Mouse (Mus musculus): ENCODE measurements around the gene Smim15. TPM values are rescaled to one million over a fixed set of nuclear protein-coding genes. Genes with fewer than 3 reads are reported as not detected.

The Smim15 gene
- polyA plus RNA-seq, 1 experiment from 2014 or later: 50.6 TPM

DNA sequence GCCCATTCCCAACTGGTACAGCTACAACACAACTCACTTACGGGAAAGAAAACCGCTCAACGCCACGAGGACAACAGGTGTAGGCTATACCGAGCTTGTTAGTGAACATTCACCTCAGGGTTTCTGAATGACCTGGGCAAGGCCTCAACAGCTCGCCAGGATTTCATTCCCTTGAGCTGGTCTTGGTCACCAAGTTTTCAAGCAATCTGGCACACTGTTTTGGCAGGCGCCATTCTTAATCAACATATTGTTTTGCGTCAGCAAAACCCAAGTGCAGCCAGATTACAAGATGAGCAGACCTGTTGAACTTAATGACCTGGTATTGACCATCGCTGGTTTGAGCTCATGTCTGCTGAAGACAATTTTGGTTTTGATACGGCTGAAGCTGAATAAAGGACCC, 25.9 kb downstream of the Smim15 start:
- H3K4me2 ChIP-seq (ENCODE audit: low read depth, low read length): no peak overlapping the region
- H3K9ac ChIP-seq (ENCODE audit: low read depth, low read length): no peak overlapping the region
- H3K27ac ChIP-seq (ENCODE audit: low read length): no peak overlapping the region
- H3K27me3 ChIP-seq (replicated peaks; ENCODE audit: control insufficient read depth, insufficient read depth, low read length): no peaks in the 10 kb centered on the region
- no peaks in the 10 kb centered on the region for H3K36me3 ChIP-seq (ENCODE audit: control insufficient read depth, insufficient read depth, low read length)
- WGBS: 96% methylated on average over 10 of the region's 10 CpGs
- no peaks in the 10 kb centered on the region for H3K9me3 ChIP-seq (ENCODE audit: control insufficient read depth, low read length)
- H3K4me1 ChIP-seq (ENCODE audit: control insufficient read depth, insufficient read depth, low read length): no peaks in the 10 kb centered on the region
- H3K4me3 ChIP-seq (ENCODE audit: low read length): no peak overlapping the region
- no peak for ATAC-seq

DNA sequence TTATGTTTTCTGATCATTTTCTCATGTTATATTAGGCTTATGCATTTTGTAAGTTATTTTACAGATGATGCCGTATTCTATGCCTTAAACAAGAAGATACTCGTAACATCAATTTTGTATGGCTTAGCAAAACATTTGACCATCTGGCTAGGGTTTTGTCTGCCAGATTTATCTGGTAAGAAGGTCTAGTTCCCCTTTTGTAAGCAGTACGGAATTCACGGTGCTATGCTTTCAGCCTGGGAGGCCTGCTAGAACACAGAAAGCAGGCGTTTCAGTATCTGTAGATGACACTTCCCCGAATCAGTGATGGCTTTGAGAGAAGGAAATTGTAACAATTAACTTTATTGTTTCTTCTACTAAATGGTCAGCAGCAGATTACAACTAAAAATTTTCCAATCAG, 33.2 kb downstream of the Smim15 start:
- no peak overlapping the region for H3K4me3 ChIP-seq (ENCODE audit: low read length)
- no peaks in the 10 kb centered on the region for H3K4me1 ChIP-seq (ENCODE audit: control insufficient read depth, insufficient read depth, low read length)
- no peak overlapping the region for H3K4me2 ChIP-seq (ENCODE audit: low read depth, low read length)
- H3K27me3 ChIP-seq (replicated peaks; ENCODE audit: control insufficient read depth, insufficient read depth, low read length): no peaks in the 10 kb centered on the region
- no peak overlapping the region for H3K9ac ChIP-seq (ENCODE audit: low read depth, low read length)
- ATAC-seq: no peak
- H3K9me3 ChIP-seq (ENCODE audit: control insufficient read depth, low read length): no peaks in the 10 kb centered on the region
- WGBS: 70% methylated on average over 6 of the region's 6 CpGs
- H3K27ac ChIP-seq (ENCODE audit: low read length): no peak overlapping the region
- no peaks in the 10 kb centered on the region for H3K36me3 ChIP-seq (ENCODE audit: control insufficient read depth, insufficient read depth, low read length)

DNA sequence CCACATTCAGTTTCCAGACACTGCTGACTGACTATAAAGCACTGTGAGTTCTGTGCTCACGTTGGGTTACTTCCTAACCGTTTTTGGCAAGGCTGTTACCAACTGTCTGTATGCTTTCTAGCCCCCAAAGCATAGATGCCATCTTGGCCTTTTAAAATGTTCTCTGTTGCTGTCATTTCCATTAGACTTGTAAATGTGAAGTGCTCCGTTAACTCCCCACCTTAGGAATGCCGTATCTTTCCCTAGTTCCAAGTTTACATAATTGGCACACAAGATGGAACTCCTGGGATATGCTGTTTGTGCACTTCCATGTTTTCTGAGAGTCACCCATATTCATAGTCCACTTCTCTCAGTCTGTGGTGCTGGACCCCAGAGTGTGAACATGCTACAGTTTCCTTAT, 33.7 kb downstream of the Smim15 start:
- ATAC-seq: no peak
- Histone ChIP-seq H3K9me3 (ENCODE audit: control insufficient read depth, low read length) (no peaks in the 10 kb centered on the region), H3K27ac (ENCODE audit: low read length) (no peak overlapping the region), H3K27me3 (replicated peaks; ENCODE audit: control insufficient read depth, insufficient read depth, low read length) (no peaks in the 10 kb centered on the region), H3K4me1 (ENCODE audit: control insufficient read depth, insufficient read depth, low read length) (no peaks in the 10 kb centered on the region), H3K9ac (ENCODE audit: low read depth, low read length) (no peak overlapping the region), H3K4me3 (ENCODE audit: low read length) (no peak overlapping the region), H3K4me2 (ENCODE audit: low read depth, low read length) (no peak overlapping the region), H3K36me3 (ENCODE audit: control insufficient read depth, insufficient read depth, low read length) (no peaks in the 10 kb centered on the region)
- WGBS: 78% methylated on average over 4 of the region's 4 CpGs

DNA sequence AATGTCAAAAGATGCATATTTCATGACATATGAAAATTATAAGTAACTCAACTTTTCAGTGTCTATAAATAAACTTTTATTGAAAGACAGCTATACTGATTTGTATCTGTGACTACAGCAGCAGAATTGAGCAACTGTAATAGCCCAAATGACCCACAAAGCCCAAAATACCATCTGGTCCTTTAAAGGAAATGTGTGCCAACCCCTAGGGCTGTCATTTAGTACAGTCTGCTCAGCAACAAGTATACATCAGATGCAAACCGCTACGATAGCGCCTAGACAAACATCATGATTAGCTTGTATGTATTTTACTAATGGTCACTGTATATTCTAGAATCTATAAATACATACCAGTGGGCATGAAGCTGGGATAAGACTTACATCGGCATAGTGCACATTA, 39.8 kb downstream of the Smim15 start:
- ATAC-seq: no peak
- Histone ChIP-seq H3K9ac (ENCODE audit: low read depth, low read length) (no peak overlapping the region), H3K36me3 (ENCODE audit: control insufficient read depth, insufficient read depth, low read length) (no peaks in the 10 kb centered on the region), H3K27me3 (replicated peaks; ENCODE audit: control insufficient read depth, insufficient read depth, low read length) (no peaks in the 10 kb centered on the region), H3K4me3 (ENCODE audit: low read length) (no peak overlapping the region), H3K27ac (ENCODE audit: low read length) (no peak overlapping the region), H3K9me3 (ENCODE audit: control insufficient read depth, low read length) (no peaks in the 10 kb centered on the region), H3K4me1 (ENCODE audit: control insufficient read depth, insufficient read depth, low read length) (no peaks in the 10 kb centered on the region), H3K4me2 (ENCODE audit: low read depth, low read length) (no peak overlapping the region)
- 90% methylated on average over 4 of the region's 4 CpGs for WGBS

DNA sequence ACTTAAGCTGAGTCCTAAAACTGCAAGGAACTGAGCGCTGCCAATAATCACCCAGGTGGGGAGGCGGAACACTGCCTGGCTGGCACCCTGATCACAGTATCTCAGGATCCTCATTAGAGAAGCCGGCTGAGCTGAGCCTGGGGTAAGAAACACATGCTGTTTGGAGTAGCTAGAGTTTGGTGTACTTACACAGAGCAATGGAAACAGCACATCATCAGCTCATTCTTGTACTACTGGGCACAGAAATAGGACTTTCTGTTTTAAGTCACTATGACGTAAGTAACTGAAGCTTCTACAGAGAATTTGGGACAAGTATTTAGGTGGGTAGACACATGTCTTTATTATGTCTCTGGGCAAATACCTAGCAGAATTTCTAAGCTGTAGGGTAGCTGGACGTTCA, 41.8 kb downstream of the Smim15 start:
- no peak for ATAC-seq
- H3K4me2 ChIP-seq (ENCODE audit: low read depth, low read length): no peak overlapping the region

DNA sequence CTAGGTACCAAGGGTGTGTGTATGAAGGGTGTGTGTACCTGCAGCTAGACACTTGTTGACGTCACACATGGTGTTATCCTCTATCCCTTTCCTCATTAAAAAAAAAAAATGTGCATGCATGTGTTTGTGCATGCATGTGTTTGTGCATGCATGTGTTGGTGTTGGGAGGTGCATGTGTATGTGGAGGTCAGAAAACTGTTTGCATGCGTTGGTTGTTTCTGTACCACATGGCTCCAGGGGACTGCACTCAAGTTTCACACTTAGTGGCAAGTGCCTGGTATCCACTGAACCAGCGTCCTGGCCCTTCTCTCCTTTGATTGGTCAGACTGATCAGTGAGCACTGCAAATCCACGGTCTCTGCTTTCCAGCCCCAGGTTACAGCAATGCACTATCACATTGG, 42.5 kb downstream of the Smim15 start:
- Histone ChIP-seq H3K9me3 (ENCODE audit: control insufficient read depth, low read length) (no peaks in the 10 kb centered on the region), H3K4me2 (ENCODE audit: low read depth, low read length) (no peak overlapping the region), H3K27me3 (replicated peaks; ENCODE audit: control insufficient read depth, insufficient read depth, low read length) (no peaks in the 10 kb centered on the region), H3K27ac (ENCODE audit: low read length) (no peak overlapping the region), H3K9ac (ENCODE audit: low read depth, low read length) (no peak overlapping the region), H3K4me1 (ENCODE audit: control insufficient read depth, insufficient read depth, low read length) (no peaks in the 10 kb centered on the region), H3K4me3 (ENCODE audit: low read length) (no peak overlapping the region), H3K36me3 (ENCODE audit: control insufficient read depth, insufficient read depth, low read length) (no peaks in the 10 kb centered on the region)
- WGBS: 73% methylated on average over 4 of the region's 4 CpGs
- no peak for ATAC-seq

More for the DNA sequence above, 41.8 kb downstream of the Smim15 start:
- Histone ChIP-seq H3K36me3 (ENCODE audit: control insufficient read depth, insufficient read depth, low read length) (no peaks in the 10 kb centered on the region), H3K27me3 (replicated peaks; ENCODE audit: control insufficient read depth, insufficient read depth, low read length) (no peaks in the 10 kb centered on the region), H3K4me3 (ENCODE audit: low read length) (no peak overlapping the region), H3K27ac (ENCODE audit: low read length) (no peak overlapping the region), H3K4me1 (ENCODE audit: control insufficient read depth, insufficient read depth, low read length) (no peaks in the 10 kb centered on the region), H3K9me3 (ENCODE audit: control insufficient read depth, low read length) (no peaks in the 10 kb centered on the region), H3K9ac (ENCODE audit: low read depth, low read length) (no peak overlapping the region)
- WGBS: 78% methylated on average over 5 of the region's 5 CpGs

DNA sequence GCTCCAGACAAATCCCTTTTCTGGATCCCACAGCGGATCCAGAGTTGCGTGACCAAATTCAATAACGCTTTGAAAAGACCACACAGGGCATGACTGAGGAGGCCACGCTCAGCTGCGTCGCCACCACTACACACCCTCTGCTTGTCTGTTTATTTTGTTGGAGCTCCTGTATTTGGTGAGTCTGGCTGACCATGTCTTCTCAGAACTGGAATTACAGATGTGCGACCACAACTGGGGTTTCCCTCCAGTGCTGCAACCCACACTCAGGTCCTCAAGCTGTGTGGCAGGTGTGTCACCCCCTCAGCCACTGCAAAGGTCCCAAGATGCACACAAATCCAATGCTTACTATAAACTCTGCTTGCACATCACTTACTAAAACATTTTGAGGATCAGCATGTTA, 48.0 kb downstream of the Smim15 start:
- H3K9ac ChIP-seq (ENCODE audit: low read depth, low read length): no peak overlapping the region

DNA sequence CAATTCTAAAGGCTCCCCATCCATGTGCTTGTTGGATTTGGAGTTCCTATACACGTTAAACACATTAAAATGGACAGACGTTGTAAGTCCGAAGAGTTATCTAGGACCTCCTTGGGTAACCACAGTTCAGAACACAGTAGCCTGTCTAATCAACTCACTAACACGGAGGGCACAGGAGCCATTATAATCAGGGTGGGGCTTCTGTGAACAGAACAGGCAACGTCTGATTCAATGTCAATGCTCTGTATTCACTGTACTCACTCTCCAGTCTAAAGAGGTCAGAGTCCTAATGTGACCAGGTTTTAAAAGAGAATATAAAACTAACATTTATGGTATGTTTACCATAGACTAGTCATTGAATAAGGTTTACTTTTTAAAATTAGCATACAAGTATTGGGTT, 50.4 kb downstream of the Smim15 start:
- WGBS: 82% methylated on average over 5 of the region's 5 CpGs
- H3K4me2 ChIP-seq (ENCODE audit: low read depth, low read length): no peak overlapping the region
- H3K36me3 ChIP-seq (ENCODE audit: control insufficient read depth, insufficient read depth, low read length): no peaks in the 10 kb centered on the region
- peaks cover 4% of the 10 kb centered on the region; the same call in 1 of the 2 replicates for H3K4me1 ChIP-seq (ENCODE audit: control insufficient read depth, insufficient read depth, low read length)
- H3K4me3 ChIP-seq (ENCODE audit: low read length): no peak overlapping the region
- H3K9ac ChIP-seq (ENCODE audit: low read depth, low read length): no peak overlapping the region
- H3K27ac ChIP-seq (ENCODE audit: low read length): no peak overlapping the region
- no peaks in the 10 kb centered on the region for H3K9me3 ChIP-seq (ENCODE audit: control insufficient read depth, low read length)
- no peaks in the 10 kb centered on the region for H3K27me3 ChIP-seq (replicated peaks; ENCODE audit: control insufficient read depth, insufficient read depth, low read length)
- ATAC-seq: peak; percentile 56; the same call in 1 of the 2 replicates

More for the DNA sequence above, 48.0 kb downstream of the Smim15 start:
- Histone ChIP-seq H3K27ac (ENCODE audit: low read length) (no peak overlapping the region), H3K36me3 (ENCODE audit: control insufficient read depth, insufficient read depth, low read length) (no peaks in the 10 kb centered on the region), H3K4me1 (ENCODE audit: control insufficient read depth, insufficient read depth, low read length) (peaks cover 4% of the 10 kb centered on the region; the same call in 1 of the 2 replicates), H3K4me2 (ENCODE audit: low read depth, low read length) (no peak overlapping the region), H3K9me3 (ENCODE audit: control insufficient read depth, low read length) (no peaks in the 10 kb centered on the region), H3K4me3 (ENCODE audit: low read length) (no peak overlapping the region), H3K27me3 (replicated peaks; ENCODE audit: control insufficient read depth, insufficient read depth, low read length) (no peaks in the 10 kb centered on the region)
- ATAC-seq: no peak
- 90% methylated on average over 7 of the region's 7 CpGs for WGBS

DNA sequence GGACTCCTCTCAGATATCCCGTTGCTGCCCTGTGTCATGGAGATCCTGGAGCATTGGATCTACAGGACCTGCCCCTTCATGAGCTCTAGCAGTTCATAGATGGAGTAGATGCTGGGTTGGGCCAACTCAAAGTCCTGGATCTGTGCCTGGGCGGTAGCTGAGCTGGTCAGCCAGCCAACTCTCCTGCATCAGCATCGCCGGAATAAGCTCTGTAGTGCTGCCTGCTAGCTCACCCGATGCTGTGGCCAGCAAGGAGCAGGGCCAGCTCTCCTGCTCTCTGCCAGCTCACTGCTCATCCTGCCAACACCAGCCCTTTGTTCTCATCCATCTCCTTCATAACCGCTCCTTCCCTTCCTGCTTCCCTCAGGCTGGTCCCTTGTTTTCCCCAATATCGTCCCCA, 51.4 kb downstream of the Smim15 start:
- H3K4me2 ChIP-seq (ENCODE audit: low read depth, low read length): no peak overlapping the region
- peaks cover 4% of the 10 kb centered on the region; the same call in 1 of the 2 replicates for H3K4me1 ChIP-seq (ENCODE audit: control insufficient read depth, insufficient read depth, low read length)
- H3K36me3 ChIP-seq (ENCODE audit: control insufficient read depth, insufficient read depth, low read length): no peaks in the 10 kb centered on the region
- WGBS: 77% methylated on average over 7 of the region's 7 CpGs
- no peaks in the 10 kb centered on the region for H3K9me3 ChIP-seq (ENCODE audit: control insufficient read depth, low read length)
- H3K27me3 ChIP-seq (replicated peaks; ENCODE audit: control insufficient read depth, insufficient read depth, low read length): no peaks in the 10 kb centered on the region
- no peak overlapping the region for H3K27ac ChIP-seq (ENCODE audit: low read length)
- H3K4me3 ChIP-seq (ENCODE audit: low read length): no peak overlapping the region
- H3K9ac ChIP-seq (ENCODE audit: low read depth, low read length): no peak overlapping the region
- no peak for ATAC-seq

DNA sequence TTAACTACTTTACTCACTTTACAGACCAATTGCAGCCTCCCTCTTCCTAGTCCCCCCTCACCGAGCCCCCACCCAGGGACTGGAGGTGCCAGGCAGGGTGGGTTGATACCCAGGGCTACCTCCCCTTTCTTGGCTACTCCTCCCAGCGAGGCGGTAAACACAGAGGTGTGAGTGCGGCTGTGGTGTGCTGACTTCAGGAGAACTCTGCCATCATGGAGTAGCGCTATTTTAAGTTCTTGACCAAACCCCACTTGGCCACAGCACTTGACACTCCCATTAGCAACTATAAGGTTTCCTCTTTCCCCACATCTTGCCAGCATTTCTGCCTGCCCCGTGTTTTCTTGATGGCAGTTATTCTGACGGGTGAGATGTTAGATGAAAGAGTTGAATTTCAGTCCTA, 52.2 kb downstream of the Smim15 start:
- H3K4me2 ChIP-seq (ENCODE audit: low read depth, low read length): no peak overlapping the region
- 59% methylated on average over 7 of the region's 7 CpGs for whole genome bisulfite sequencing
- no peaks in the 10 kb centered on the region for H3K36me3 ChIP-seq (ENCODE audit: control insufficient read depth, insufficient read depth, low read length)
- peaks cover 4% of the 10 kb centered on the region; the same call in 1 of the 2 replicates for H3K4me1 ChIP-seq (ENCODE audit: control insufficient read depth, insufficient read depth, low read length)
- H3K9ac ChIP-seq (ENCODE audit: low read depth, low read length): no peak overlapping the region
- no peak overlapping the region for H3K27ac ChIP-seq (ENCODE audit: low read length)
- no peak for ATAC-seq
- H3K27me3 ChIP-seq (replicated peaks; ENCODE audit: control insufficient read depth, insufficient read depth, low read length): no peaks in the 10 kb centered on the region
- H3K9me3 ChIP-seq (ENCODE audit: control insufficient read depth, low read length): no peaks in the 10 kb centered on the region
- no peak overlapping the region for H3K4me3 ChIP-seq (ENCODE audit: low read length)
